Mouse (Mus musculus) cortical plate, adult 2 months (tissue): ENCODE measurements around the gene Mylk2. TPM values are rescaled to one million over a fixed set of nuclear protein-coding genes. Genes with fewer than 3 reads are reported as not detected.

ENCODE experiments used
- H3K27ac ChIP-seq: fragments of 200-500 bp; 2 replicates; pipeline ENCODE4 v1.5.1; 2012; ENCODE audit warnings: low read length, control low read depth, inconsistent platforms; ENCODE audit not compliant: insufficient read depth
- H3K4me1 ChIP-seq: fragments of 200-500 bp; 2 replicates; pipeline ENCODE4 v1.6.1; 2011; ENCODE audit warnings: low read length; ENCODE audit not compliant: control insufficient read depth, insufficient read depth
- H3K4me3 ChIP-seq: fragments of 200-500 bp; 2 replicates; pipeline ENCODE4 v1.5.1; 2011; ENCODE audit warnings: mild to moderate bottlenecking, low read length, control low read depth; ENCODE audit not compliant: insufficient read depth
- CTCF ChIP-seq: fragments of 200-500 bp; IDR thresholded peaks from 2 replicates; pipeline ENCODE4 v1.5.1; 2011; ENCODE audit warnings: mild to moderate bottlenecking, control low read depth, low read length; ENCODE audit not compliant: insufficient read depth; ENCODE audit errors: extremely low read depth
- POLR2A ChIP-seq: fragments of 200-500 bp; IDR thresholded peaks from 2 replicates; pipeline ENCODE4 v1.6.1; 2011; ENCODE audit warnings: mild to moderate bottlenecking, low read length, control low read depth; ENCODE audit not compliant: insufficient read depth; ENCODE audit errors: extremely low read depth
- polyA plus RNA-seq: library from polyadenylated mRNA; depleted of rRNA; stranded (reverse); fragments of >200 nt; gene quantifications from 2 replicates; pipeline ENCODE4 v1.2.3, GENCODE M21; 2012; rRNA removed

The Mylk2 gene
- polyA plus RNA-seq = not detected in 2 replicates

- H3K4me3 ChIP-seq = no peak within 1 kb of the TSS
- H3K27ac ChIP-seq = no peak within 1 kb of the TSS
Observed at GRCm38 (mm10) chr2:152911031-152911430, at the start of gene Mylk2. Mylk2 (plus strand) TSS chr2:152911352.

GRCm38 (mm10) chr2:152861891-152862290 is 49.3 kb upstream of the Mylk2 start:
- Histone ChIP-seq H3K4me1 (no peaks in the 10 kb centered on the region), H3K4me3 (no peak overlapping the region), H3K27ac (no peak overlapping the region)
- TF ChIP-seq CTCF = no peak
- TF ChIP-seq POLR2A = no peak

More at GRCm38 (mm10) chr2:152911031-152911430, at the start of gene Mylk2:
- H3K4me1 ChIP-seq = no peaks in the 10 kb centered on the region
- no peak for TF ChIP-seq CTCF
- TF ChIP-seq POLR2A = no peak

- no peaks in the 10 kb centered on the region for H3K4me1 ChIP-seq
- no peak overlapping the region for H3K4me3 ChIP-seq
- TF ChIP-seq POLR2A (no peak), CTCF (no peak)
- no peak overlapping the region for H3K27ac ChIP-seq
Observed at GRCm38 (mm10) chr2:152862638-152863037, 48.5 kb upstream of the Mylk2 start.

GRCm38 (mm10) chr2:152863346-152863745 is 47.8 kb upstream of the Mylk2 start:
- no peak for TF ChIP-seq CTCF
- no peak for TF ChIP-seq POLR2A
- Histone ChIP-seq H3K4me3 (no peak overlapping the region), H3K27ac (no peak overlapping the region), H3K4me1 (no peaks in the 10 kb centered on the region)

- H3K4me3 ChIP-seq = no peak overlapping the region
- no peak overlapping the region for H3K27ac ChIP-seq
- H3K4me1 ChIP-seq = no peaks in the 10 kb centered on the region
- no peak for TF ChIP-seq CTCF
- no peak for TF ChIP-seq POLR2A
Observed at GRCm38 (mm10) chr2:152878239-152878638, 32.9 kb upstream of the Mylk2 start.

GRCm38 (mm10) chr2:152880898-152881297 is 30.3 kb upstream of the Mylk2 start:
- H3K4me1 ChIP-seq = no peaks in the 10 kb centered on the region; the same call in 1 of the 2 replicates
- TF ChIP-seq CTCF (no peak), POLR2A (no peak)
- H3K27ac ChIP-seq = no peak overlapping the region
- H3K4me3 ChIP-seq = no peak overlapping the region

GRCm38 (mm10) chr2:152884101-152884645 is 27.0 kb upstream of the Mylk2 start:
- H3K27ac ChIP-seq = no peak overlapping the region
- no peak for TF ChIP-seq CTCF
- no peak for TF ChIP-seq POLR2A
- no peak overlapping the region for H3K4me3 ChIP-seq
- H3K4me1 ChIP-seq = no peaks in the 10 kb centered on the region; the same call in 1 of the 2 replicates

GRCm38 (mm10) chr2:152887230-152887629 is 23.9 kb upstream of the Mylk2 start:
- H3K4me1 ChIP-seq = no peaks in the 10 kb centered on the region; the same call in 1 of the 2 replicates
- TF ChIP-seq POLR2A = no peak
- TF ChIP-seq CTCF = no peak
- no peak overlapping the region for H3K4me3 ChIP-seq
- no peak overlapping the region for H3K27ac ChIP-seq

- Histone ChIP-seq H3K4me1 (no peaks in the 10 kb centered on the region; the same call in 1 of the 2 replicates), H3K4me3 (no peak overlapping the region), H3K27ac (no peak overlapping the region)
- TF ChIP-seq POLR2A = no peak
- no peak for TF ChIP-seq CTCF
Observed at GRCm38 (mm10) chr2:152888774-152889173, 22.4 kb upstream of the Mylk2 start.

- H3K27ac ChIP-seq = no peak overlapping the region
- H3K4me1 ChIP-seq = no peaks in the 10 kb centered on the region
- no peak overlapping the region for H3K4me3 ChIP-seq
- TF ChIP-seq POLR2A (no peak), CTCF (no peak)
Observed at GRCm38 (mm10) chr2:152895834-152896233, 15.3 kb upstream of the Mylk2 start.
